Mouse (Mus musculus) left cerebral cortex, postnatal 10 days (tissue): Measurements from ENCODE around the gene F3. TPM values are rescaled to one million over a fixed set of nuclear protein-coding genes. Genes with fewer than 3 reads are reported as not detected.

ENCODE experiments used
- DNase-seq, 2 experiments: peaks; one replicate each; pipeline ENCODE4 v3.0.0; 2021 to 2022; ENCODE audit warnings: low spot score in 2 of 2, mixed read lengths in 1 of 2; ENCODE audit errors: extremely low spot score in 1 of 2
- intact Hi-C: fragments of 180-260 bp; cut with DNase I; formaldehyde crosslinking; loops from one replicate; pipeline ENCODE4 v1.15.1; 2025
- total RNA-seq, 2 experiments: library from RNA; stranded (reverse); gene quantifications; 2 replicates each; pipeline ENCODE4 v1.2.3; 2021

Gene F3
- total RNA-seq, 2 experiments from 2014 or later = 30.0 to 38.5 TPM

DNA sequence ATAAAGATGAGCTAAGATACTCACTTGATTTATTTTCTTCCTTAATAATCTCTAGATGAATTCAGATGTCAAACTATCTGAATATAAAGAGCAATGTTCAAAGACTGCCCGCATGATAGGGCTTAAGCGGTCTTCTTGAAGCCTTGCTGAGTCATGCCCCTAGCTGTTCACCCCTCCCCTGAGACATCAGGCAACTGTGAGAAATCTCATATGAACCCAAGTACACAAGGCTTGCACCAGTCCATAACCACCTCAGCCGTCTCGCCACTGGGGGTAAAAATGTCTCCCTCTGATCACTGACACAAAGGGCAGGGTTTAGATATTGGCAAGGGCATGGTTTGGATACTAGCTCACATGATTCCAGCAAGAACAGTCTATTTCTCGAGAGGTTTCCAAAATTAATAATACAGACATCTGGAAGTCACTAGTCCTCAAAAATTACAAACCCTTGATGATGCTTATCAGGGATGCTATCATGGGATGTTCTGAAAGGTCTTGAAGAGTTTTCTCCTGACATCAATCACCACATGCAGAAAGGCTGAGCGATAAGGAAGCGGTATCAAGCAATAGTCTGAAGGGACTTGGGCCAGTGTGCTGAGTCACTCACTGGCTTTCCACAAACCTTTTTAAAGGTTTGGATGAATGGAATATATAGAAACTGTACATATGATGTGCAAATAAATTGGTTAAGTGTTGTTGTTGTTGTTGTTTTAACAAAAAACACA lies 20.0 kb upstream of the F3 start:
- intact Hi-C loops = no loop called here

DNA sequence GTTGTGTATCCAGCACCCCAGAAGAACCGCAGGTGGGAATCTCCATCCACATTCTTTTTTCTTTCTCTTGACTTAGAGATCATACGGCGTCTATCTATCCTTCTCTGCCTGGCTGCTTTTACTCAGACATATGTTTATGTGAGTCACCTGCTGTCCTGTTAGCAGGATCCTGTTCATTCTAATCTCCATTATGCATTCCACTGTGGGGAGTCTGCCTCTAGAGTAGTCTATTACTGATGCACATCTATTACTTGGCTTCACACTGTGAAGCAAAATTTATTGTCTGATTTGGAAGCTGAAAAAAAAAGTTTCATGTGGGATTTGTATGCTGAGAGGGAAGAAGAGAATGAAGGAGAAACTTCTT lies 19.5 kb upstream of the F3 start:
- DNase-seq = no peak
- intact Hi-C loops = no loop called here

More for the DNA sequence above, 20.0 kb upstream of the F3 start:
- DNase-seq = no peak

DNA sequence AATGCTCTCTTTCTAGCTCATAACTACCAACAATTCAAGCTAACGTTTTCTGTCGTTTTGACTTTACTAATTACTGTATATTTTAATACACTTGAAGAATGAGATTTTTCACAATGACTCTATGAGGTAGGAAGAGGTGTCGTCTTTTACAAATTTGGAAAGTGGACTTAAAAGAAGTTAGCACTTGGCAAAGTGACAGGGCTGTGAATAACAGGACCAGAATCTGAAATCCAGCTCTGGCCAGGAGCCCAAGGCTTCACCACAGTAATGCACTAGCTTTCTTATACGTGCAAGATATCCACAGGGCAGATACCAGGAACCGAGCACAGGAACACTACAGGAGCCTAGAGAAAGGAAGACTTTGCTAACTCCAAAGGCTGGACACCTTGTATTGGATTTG lies 17.2 kb upstream of the F3 start:
- intact Hi-C loops = no loop called here
- no peak for DNase-seq

DNA sequence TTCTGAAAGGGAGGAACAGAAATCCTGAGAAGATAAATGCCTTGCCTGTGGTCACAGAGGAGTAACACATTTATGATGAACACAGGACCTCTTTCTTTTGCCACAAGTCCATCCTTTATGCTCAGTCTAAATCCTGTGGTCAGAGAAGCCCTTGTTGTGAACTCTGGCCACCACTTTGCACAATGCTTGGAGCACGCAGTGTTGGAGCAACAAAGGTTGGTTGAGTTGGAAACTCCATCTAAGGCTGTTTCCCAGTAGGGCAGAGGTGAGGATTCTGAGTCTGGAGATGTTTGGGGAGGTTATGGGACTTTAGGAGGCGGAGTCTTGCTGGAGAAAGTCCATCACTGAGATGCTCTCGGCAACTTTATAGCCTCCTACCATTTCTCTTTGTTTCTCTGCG lies 16.2 kb upstream of the F3 start:
- no peak for DNase-seq

DNA sequence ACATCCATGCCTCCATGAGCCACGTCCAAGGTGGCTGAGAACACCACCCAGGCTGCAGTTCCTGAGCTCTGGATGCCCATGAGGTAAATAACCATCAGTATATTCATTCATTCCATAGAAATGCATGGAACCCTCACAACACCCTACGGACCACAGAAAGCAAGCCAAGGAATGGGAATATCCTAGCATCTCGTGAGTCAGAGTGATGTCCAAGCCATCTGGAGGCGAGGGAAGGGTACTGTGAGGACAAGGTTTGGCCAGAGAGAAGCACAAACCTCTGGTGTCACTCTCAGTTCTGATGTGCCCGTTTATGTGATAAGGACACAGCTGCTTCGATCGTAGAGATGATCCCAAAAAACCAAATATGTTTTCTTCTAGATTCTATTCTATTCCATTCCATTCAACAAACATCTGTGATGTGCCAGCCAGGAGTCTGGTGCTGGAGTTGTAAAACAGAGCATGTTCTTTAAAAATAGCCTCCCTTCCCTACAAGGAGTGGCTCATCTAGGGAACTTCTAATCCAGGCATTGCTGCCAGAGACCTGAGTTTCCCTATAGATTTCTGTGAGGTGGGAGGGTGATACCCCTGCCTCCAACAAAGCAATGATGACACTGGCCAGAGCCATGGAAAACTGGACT lies 12.3 kb upstream of the F3 start:
- intact Hi-C loops = no loop called here
- no peak for DNase-seq

More for the DNA sequence above, 16.2 kb upstream of the F3 start:
- intact Hi-C loops = no loop called here

DNA sequence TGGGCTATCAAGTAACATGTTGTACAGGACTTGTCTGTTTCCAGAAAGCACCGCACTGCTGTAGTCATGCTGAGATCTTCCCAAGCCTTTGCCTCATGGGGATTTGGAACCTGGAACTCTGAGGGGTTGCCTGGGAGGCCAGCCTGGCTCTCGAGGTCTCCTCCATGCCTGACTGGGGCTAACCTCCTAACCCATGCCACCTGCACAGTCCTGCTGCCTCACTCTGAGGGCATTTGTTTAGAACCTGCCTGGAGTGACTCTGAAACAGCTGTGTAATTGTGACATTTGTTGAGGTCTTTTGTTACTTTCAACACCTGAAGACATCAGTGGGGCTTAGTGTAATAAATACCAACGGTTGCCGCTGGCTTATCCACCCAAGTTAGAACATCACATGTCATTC lies 11.1 kb upstream of the F3 start:
- intact Hi-C loops = no loop called here
- DNase-seq = no peak

DNA sequence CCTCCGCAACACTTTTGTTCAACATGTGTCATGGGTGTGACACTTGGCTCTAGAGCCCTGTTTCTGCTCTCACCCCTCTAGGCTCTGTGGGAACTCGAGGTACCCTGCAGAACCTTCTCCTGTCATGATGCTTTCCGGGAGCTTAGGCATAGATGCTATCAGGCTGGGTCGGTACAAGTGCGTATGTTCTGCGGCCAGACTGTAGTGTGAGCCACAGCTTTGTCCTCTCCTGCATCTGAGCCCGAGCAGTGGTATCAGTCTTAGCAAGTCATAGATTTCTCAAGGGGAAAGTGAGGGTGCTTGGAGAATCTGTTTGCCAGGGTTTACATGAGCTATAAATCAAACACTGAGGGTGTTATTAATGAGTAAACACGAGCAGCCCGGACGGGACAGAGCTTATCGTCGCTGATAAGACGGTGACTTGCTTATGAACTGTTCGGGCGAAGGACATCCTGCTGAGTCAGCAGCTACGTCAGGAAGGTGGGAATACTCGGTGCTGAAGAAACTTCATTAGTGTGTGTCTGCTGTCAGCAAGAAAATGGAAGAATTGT lies 10.1 kb upstream of the F3 start:
- intact Hi-C loops = no loop called here
- no peak for DNase-seq

DNA sequence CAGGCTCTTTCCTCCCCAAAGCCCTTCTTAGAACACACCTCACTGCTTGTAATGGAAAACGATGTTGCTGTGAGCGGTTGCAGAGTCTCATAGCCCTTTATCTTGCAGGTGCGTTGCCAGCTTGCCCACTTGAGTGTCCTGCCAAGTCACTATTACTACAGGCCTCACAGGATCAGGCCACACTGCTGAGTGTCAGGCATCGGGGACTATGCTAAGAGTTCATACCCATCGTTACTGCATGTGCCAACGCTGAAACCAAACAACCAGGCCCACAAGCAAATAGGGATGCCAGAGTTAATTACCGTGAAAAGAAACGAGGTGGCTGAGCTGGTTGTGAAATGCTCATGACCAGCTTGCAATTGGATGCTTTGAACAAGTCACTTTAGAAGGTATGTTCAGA lies 9.5 kb upstream of the F3 start:
- intact Hi-C loops = no loop called here
- no peak for DNase-seq

DNA sequence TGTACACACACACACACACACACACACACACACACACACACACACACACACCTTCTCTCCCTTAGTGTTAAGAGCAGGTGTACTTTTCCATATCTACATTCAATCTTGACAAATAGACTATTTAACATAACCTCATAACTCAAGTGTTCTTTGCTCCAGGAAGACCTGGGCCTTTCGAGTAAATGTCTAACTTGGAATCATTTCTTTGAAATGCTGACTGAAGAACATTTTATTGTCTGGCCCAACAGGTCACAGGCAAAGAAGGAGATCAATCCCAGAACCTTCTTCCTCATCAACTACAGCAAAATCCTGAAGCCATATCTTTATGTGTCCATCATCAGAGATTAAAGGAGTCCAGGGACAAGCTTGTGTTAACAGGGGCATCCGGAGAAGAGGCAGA lies 8.9 kb upstream of the F3 start:
- DNase-seq = no peak
- intact Hi-C loops = no loop called here

DNA sequence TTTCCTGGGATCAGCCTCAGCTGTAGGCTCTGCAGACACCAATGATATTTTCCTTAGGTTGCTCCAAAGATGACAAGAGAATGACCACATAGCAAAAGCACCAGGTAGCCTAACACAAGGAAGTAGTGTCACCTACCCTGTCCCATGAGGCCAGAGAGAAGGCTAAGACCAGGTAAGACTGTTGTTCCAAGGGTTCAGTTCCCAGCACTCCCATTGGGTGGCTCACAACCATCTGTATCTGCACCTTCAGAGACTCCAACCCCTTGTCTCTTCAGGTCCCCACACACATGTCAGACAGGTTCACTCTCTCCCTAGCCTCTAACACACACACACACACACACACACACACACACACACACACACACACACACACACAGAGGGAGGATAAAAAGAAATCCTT lies 8.0 kb upstream of the F3 start:
- intact Hi-C loops = no loop called here
- no peak for DNase-seq

DNA sequence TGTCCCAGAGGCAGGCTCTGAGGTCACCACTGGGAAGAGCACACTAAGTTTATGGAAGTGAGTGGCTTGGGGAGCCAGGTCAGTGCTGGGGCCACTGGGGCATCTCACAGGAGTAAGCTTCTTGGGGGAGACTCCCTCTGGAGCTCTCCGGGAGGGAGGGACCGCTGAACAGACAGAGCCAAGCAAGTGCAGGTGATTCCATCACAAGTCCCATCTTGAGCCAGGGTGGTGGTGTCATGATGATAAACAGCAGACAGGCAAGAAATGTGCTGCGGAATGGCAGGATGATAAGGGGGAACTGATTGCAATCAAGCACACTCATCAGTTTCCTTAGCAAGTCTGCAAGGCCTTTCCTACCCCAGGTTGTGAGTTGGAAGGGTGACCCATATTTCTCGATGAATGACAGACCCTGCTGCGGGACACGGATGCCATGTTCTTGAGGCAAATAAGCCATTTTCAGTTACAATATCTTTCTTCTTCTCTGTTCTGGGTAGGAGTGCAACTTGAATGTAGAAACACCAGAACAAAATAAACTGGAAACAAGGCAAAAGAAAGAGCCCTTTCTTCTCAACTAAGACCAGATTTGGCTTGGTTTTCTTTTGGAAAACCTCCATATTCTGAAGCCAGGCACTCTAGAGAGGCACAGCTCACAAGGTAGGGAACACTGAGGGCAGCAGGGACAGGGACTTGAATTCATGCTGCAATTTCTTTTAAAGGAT lies 7.4 kb upstream of the F3 start:
- no peak for DNase-seq
- intact Hi-C loops = no loop called here

DNA sequence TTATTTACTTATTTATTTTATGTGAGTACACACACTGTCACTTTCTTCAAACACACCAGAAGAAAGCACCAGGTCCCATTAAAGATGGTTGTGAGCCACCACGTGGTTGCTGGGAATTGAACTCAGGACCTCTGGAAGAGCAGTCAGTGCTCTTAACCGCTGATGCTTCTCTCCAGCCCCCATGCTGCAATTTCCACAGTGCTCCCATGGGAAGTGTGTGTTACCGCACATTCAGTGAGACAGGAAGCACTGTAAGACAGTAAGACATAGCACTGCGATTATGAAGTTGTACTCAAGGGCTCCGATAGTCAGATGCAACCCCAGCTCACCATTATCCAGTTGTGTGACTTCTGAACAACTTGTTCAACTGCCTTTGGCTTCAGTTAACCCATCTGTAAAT lies 6.9 kb upstream of the F3 start:
- DNase-seq = no peak
- intact Hi-C loops = no loop called here

DNA sequence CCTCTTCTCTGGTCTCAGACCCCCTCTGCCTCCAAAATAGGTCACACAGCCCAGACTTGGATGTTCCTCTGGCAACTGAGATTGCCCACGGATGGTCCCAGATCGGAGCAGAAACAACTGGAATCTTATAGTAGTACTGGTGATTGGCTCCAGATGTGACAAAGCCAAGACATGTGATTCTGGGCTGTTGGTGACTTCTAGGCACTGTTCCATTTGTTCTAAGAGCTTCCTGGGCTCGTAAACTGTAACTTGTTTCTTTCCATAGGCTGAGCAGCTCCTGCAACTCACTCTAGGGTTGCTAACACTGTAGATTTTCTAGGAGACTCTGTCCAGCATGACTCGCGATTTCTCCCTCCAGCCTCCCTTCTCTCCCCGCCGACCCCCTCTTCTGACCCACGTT lies 4.7 kb upstream of the F3 start:
- intact Hi-C loops = no loop called here
- no peak for DNase-seq

DNA sequence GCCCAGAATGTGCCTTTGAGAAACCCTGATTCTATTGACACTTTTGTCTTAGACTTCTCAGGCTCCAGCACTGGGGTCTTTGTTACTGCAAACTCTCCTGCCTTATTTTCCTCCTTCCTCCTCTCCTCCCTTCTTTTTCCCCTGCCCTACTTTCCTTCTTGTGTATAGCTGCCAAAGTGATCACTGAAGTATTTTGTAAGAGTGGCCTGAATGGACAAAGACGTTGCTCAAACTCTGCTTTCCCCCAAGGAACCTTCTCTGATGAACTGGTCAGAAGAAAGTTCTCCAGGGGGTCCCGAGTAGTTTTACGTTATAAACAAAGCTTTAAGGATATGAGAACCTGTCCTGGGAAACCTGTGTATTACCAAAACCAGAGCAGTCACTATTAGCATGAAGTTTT lies 3.6 kb upstream of the F3 start:
- no peak for DNase-seq
- intact Hi-C loops = loop anchor here (5.0 kb wide), 1 partner anchor 82 kb away; no protein-coding TSS in a partner anchor

DNA sequence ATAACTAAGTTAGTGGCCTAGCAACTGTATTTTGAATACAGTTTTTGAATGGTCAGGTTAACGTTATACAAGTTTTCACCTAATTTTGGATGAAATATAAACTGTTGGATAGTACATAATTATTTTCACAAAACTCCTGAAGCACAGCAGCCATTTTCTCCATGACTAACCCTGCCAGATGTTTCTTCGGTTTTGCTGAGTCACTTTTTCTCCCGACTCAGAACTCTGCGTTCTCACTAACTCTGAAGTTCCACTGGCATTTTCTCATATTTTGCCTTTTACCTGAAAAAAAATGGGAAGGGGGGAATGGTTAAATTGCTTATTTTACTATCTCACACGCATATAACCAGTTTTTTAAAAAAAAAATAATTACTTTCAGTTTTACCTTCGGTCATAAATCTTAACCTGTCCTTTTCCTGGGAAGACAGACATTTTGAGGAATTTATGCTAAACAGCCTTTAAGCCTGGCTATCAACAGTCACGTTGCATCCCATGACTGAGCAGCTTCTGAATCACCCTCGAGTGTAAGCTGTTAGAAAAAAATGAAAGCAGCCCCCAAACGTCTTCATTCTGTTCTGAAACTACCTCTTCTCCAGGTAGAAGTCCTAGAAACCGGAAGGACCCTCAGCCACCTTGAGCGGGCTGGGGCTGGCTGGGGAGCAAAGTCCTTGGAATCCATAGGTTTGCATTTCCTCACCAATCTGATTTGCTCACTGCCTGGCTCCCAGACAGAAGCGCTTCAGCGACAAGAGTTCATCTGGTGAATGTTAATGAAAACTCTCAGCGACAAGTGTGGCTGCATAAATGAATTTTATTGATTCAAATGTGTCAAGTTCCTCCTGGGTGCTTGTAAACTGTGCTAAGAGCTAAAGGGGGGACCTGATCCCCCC lies 2.3 kb upstream of the F3 start:
- intact Hi-C loops = loop anchor here (5.0 kb wide), 1 partner anchor 84 kb away; no protein-coding TSS in a partner anchor

DNA sequence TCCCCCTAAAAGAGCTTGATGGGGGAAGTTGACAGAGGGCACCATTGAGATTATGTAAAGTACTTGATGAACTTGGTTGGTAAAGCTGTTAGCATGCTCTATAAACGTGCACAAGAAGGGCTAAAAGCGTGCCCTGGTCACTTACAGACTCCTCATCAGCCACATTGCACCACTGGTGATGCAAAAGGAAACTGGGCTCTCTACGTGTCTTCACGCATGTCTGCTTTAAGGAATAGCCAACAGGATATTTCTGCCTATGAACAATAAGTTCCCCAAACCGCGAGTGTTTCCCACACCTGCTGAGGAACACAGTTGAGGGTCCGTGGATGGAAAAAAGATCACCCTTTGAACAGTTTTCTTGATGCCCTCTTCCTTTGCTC lies 1.7 kb upstream of the F3 start:
- intact Hi-C loops = loop anchor here (5.0 kb wide), 1 partner anchor 84 kb away; no protein-coding TSS in a partner anchor
- no peak for DNase-seq

More for the DNA sequence above, 2.3 kb upstream of the F3 start:
- no peak for DNase-seq

DNA sequence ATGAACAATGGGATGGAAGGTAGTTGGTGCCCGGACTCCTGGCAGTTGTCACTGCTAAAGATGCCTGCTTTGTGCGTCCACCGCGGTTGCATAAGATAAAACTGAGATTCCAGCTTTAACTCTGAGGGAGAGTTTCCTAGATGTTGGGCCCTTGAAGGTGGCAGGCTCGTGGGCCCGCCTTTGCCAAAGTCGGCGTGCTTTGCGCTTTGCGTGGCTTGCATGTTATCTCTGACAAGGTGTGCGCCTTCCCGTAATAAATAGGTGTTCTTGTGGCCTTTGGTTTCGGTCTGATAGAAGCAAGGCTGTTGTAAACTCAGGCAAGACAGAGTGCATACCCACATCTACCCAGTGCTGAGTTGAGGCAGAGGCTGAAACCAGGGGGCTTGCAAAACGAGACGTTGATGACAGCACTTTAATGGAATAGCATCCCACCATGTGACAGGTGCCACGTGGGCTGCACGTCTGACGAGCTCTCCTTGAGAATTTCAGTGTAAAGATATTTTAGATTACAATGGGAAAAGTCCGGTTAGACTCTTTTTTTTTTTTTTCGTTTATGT lies 709 bp downstream of the F3 start:
- intact Hi-C loops = loop anchor here (5.0 kb wide), 1 partner anchor 87 kb away; no protein-coding TSS in a partner anchor

DNA sequence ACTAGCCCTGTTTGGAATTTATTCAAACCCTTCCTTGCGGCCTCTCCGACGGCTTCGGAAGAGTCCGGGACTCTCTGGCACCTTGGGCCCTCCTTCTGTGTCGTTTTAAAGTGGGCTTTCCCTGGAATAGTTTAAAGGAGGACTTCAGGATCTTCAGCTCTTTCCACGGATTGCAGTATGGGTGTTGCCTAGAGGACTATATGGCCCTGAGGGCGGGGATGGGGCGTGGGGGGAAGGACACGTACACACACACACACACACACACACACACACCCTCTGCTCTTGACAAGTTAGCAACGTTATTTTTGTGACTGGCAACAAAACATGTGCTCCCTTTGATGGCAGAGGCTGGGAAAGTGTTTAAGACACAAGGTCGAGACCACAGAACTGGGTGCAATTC lies 1.2 kb downstream of the F3 start:
- no peak for DNase-seq
- intact Hi-C loops = loop anchor here (5.0 kb wide), 1 partner anchor 87 kb away; no protein-coding TSS in a partner anchor

More for the DNA sequence above, 709 bp downstream of the F3 start:
- DNase-seq = no peak
